Mouse (Mus musculus): Measurements from ENCODE around the gene Ablim1.

DNA sequence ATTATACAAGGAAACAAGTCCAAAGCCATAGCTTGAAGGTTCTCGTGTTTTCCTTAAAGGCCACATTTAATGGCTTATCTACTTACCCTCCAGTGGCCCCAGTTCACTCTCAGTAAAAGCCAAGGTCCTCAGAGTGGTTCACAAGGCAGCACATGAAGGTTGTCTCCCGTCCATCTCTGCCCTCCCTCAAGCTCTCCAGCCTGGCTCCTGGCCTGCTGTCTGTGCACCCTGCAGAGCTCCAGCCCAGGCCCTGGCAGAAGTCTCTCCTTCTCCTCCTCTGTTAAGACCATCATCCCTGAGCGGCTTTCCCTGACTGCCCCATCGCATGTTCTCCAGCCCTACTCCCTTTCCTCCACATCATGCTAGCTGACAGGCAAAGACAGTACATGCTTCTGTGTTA, 20.4 kb downstream of the Ablim1 start:
- TF ChIP-seq CTCF (IDR thresholded peaks at IDR 0.05) (peak; percentile 47), POLR2A (IDR thresholded peaks at IDR 0.05; ENCODE audit: insufficient read depth, low read depth, low read length) (no peak), EP300 (IDR thresholded peaks at IDR 0.05; ENCODE audit: insufficient read depth, low read depth, low read length) (no peak)

Measured in heart, adult 2 months (tissue).